Mouse (Mus musculus) cerebellum, adult 9-11 months (tissue): ENCODE data around the gene Noto.
A peak's percentile ranks its signal among the peaks of the same experiment; 100 is the strongest.
"Not testable (repeated sequence)": the region's sequence is repeated elsewhere in the genome, so short reads cannot be mapped to it uniquely, and the experiment has no call there.

ENCODE experiments used
- DNase-seq: peaks from one replicate; pipeline ENCODE4 v3.0.0; 2022

Gene Noto

GRCm38 (mm10) chr6:85431842-85432431, 8.3 kb downstream of the Noto start, which contains the start of gene Smyd5:
TSS of gene Smyd5 (plus strand) at chr6:85431989.
- DNase-seq: peak; percentile 81

GRCm38 (mm10) chr6:85433865-85434264, 10.2 kb downstream of the Noto start:
- no peak for DNase-seq

GRCm38 (mm10) chr6:85436204-85436603, 12.5 kb downstream of the Noto start:
- DNase-seq: no peak

GRCm38 (mm10) chr6:85436631-85437030, 12.9 kb downstream of the Noto start:
- no peak for DNase-seq

- DNase-seq: no peak
Measured at GRCm38 (mm10) chr6:85441142-85441541, 17.5 kb downstream of the Noto start.

GRCm38 (mm10) chr6:85443488-85444233, 20.0 kb downstream of the Noto start:
- DNase-seq: no peak

GRCm38 (mm10) chr6:85444266-85444965, 20.7 kb downstream of the Noto start:
- no peak for DNase-seq

GRCm38 (mm10) chr6:85445286-85445685, 21.6 kb downstream of the Noto start:
- no peak for DNase-seq

GRCm38 (mm10) chr6:85447351-85447750, 23.7 kb downstream of the Noto start:
- DNase-seq: no peak

- DNase-seq: not testable (repeated sequence)
Measured at GRCm38 (mm10) chr6:85450140-85450539, 26.5 kb downstream of the Noto start.

- peak; percentile 98 for DNase-seq
Measured at GRCm38 (mm10) chr6:85450697-85451663, 27.3 kb downstream of the Noto start, which contains the start of gene Cct7. TSS of gene Cct7 (plus strand) at chr6:85451514.

GRCm38 (mm10) chr6:85451664-85452410, 28.2 kb downstream of the Noto start, which contains the start of gene Pradc1:
TSS of gene Pradc1 (minus strand) at chr6:85451970.
- peak; percentile 98 for DNase-seq

- DNase-seq: no peak
Measured at GRCm38 (mm10) chr6:85452411-85452665, 28.7 kb downstream of the Noto start.

- no peak for DNase-seq
Measured at GRCm38 (mm10) chr6:85452816-85453215, 29.1 kb downstream of the Noto start.

GRCm38 (mm10) chr6:85459621-85460020, 35.9 kb downstream of the Noto start:
- no peak for DNase-seq

- DNase-seq: no peak
Measured at GRCm38 (mm10) chr6:85465381-85465780, 41.7 kb downstream of the Noto start.

GRCm38 (mm10) chr6:85469660-85470430, 46.2 kb downstream of the Noto start:
- DNase-seq: no peak

GRCm38 (mm10) chr6:85471962-85472361, 48.3 kb downstream of the Noto start:
- no peak for DNase-seq

GRCm38 (mm10) chr6:85472542-85472941, 48.9 kb downstream of the Noto start:
- DNase-seq: no peak

GRCm38 (mm10) chr6:85475581-85475980, 51.9 kb downstream of the Noto start:
- DNase-seq: no peak

- no peak for DNase-seq
Measured at GRCm38 (mm10) chr6:85477366-85477917, 53.8 kb downstream of the Noto start.
